Mouse (Mus musculus) liver, embryonic 16.5 days (tissue): ENCODE data around the gene Kif5c. TPM values are rescaled to one million over a fixed set of nuclear protein-coding genes. Genes with fewer than 3 reads are reported as not detected.

Experiments used
- polyA plus RNA-seq: library from polyadenylated mRNA; unstranded; fragments of >200 nt; fragmentation: Nextera tagmentation; extraction: Ambion mirVana; gene quantifications from 2 replicates; pipeline ENCODE4 v1.2.1, GENCODE M21; 2015

Kif5c gene
- polyA plus RNA-seq, 1 experiment from 2014 or later, result 0.09 TPM

Other genes with a start within 250 kb of the Kif5c start
- 1.8 and 2.0 TPM in 2 replicates for gene Epc2, start 167.8 kb upstream of the Kif5c start, polyA plus RNA-seq
- gene Lypd6b, start 168.4 kb downstream of the Kif5c start, polyA plus RNA-seq, result 0.04 TPM in 1 of 2 replicates, not detected in the other